Mouse (Mus musculus): ENCODE measurements around the gene Xpc.
A peak's percentile ranks its signal among the peaks of the same experiment; 100 is the strongest.

Gene Xpc

DNA sequence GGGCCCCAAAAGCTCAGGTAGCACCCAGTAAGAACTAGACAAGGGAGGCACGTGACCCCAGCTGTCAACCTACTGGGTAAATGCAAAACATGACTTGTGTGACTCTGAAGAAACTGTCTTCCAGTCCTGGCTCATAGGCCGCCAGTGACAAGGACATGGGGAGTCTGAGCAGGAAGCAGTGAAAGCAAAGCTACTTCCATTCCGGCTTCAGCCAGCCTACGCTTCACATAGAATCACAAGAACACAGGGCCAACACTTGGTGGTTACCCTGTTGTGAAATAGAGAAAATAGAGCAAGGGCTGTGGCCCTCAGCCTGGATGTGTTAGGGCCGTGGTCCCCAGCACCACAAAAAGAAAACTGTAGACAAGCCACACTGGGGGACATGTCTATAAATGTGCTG, 7.1 kb upstream of the Xpc start:
- no peak for DNase-seq (ENCODE audit: low spot score)

DNA sequence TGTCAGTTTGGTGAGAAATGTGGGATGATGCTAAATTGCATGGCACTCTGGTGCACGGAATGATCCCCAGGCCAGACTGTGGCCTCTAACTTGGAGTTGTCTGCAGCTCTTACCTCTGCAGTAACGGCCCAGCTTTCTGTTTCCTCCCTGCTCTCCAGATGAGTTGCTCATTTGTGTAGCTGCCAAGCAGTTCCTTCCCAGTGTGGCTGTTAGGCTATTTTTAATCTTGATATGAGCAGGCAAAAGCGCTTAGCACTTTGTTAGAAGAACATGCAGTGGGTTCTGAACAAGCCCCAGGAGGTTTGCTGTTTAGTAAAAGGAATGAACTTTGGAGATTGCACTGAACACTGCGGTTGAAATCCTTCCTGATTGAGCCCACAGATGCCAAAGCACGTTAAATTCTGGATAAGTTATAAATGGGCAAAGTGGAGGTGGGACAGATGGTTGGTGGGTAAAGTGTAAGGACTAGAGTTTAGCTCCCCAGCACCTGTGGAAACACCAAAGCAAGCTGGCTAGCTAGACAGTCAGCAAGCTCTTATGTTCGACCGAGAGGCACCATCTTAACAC, 2.8 kb upstream of the Xpc start:
- DNase-seq (ENCODE audit: low spot score), result peak; percentile 48

DNA sequence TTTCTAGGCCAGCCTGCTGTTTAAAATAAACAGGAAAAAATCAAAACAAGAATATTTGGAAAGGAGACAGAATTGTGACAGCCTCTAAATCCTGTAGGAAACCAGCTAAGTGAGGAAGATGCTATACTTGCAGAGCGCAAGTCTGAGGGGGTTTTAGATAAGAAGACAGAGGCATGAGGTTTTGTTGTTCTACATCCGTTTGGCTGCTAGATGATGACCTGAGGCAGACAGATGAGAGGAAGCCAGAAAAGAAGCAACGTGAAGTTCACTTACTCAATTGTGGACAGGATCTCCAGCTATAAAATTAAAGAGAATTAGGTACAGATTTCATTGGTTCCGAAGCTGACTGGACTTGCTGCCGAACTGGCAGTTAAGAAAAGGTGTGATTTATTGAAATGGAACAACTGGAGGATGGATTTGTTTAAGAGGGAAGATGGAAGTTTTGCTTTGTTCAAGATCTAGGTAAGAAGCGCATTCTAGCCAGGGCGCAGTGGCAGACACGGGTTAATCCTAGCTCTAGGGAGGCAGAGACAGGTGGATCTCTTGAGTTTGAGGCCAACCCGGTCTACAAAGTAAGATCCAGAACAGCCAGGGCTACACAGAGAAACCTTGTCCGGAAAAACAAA, 838 bp downstream of the Xpc start:
- no peak for DNase-seq (ENCODE audit: low spot score)

DNA sequence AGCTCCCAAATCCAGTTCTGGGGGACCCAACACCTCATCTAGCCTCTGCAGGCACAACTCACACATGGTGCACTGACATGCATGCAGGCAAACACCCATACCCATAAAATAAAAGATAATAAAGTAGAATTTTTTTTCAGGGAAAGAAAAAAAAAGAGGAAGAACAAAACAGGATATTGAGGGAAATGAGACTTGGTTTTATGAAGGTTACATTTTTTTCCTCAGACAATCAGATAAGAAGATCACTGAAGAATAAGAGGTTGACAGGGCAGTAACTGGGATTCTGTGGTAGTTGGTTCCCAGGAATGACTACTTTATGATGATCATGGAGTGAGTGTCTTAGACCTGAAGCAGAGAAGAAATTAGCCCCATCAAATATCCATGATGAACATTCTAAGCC, 1.6 kb downstream of the Xpc start:
- DNase-seq (ENCODE audit: low spot score), result no peak

DNA sequence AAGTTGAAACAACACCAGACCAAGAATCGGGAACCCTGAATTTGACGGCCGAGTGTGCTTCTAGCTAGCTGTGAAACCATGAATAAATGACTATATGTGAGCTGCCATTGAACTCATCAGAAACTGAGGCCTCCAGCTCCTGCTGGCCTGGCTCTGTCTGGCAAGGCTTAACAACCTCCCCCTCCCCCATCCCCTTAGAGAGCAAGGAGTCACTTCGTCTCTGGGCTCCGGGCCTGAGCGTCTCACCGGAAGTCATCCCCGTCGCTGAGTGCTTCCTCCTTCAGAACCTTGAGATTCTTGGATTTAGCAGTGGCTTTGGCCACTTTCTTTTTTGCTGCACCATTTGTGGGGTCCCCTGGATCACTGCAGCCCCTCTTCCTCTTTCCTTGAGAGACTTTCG, 5.5 kb downstream of the Xpc start:
- DNase-seq (ENCODE audit: low spot score), result no peak

DNA sequence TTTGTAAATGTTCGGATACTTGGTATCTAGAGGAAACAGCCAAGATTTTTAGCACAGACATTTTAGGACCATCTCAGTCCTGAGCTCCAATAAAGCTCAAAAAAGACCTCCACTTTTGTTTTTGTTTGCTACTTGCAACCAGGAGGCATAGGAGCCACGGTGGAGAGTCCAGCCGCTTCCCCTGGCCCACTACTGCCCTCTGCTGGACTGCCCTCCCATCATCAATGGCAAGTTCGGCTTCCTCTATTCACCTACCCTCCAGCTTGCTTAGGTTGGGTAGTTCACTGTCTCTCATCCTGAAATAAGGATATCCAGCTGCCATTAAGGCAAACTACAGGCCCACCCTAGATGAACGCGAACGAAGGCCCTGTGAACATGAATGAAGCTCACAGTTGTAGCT, 6.4 kb downstream of the Xpc start:
- DNase-seq (ENCODE audit: low spot score), result peak; percentile 73

DNA sequence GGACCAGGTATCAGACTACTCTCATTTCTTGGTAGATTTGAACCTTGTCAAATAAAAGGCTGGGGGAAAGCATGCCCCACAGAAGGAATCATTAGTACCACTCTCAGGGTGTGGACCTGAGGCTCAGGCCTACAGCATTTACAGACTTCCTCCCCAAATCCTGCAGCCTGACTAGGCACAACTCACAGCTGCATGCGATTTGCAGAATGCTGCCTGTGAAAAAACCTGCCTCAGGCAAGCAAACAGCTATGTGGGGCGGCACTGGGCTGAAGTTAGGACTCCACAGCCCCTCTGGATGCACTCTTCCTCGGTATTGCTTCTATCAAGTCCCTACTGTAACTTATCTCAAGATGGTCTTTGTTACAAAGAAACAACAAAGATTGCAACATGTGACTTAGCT, 7.6 kb downstream of the Xpc start:
- no peak for DNase-seq (ENCODE audit: low spot score)

DNA sequence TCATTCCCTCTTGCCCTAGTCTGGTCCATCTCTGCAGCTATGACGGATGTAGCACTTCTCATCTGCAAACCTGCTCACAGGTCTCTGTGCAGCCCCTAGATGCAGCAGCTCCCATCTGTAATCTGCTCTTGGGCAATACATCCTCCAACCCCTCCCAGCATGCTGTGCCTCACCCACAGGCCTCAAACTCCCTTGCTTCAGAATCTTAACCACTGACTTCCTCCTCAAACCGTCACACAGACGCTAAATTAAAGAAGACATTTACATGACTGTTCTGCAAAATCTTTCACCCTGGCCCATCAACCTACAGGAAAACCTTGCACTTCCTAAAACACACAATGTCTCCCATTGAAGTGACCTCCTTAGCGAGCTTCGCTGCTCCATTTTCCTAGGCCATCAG, 9.7 kb downstream of the Xpc start:
- DNase-seq (ENCODE audit: low spot score), result no peak

DNA sequence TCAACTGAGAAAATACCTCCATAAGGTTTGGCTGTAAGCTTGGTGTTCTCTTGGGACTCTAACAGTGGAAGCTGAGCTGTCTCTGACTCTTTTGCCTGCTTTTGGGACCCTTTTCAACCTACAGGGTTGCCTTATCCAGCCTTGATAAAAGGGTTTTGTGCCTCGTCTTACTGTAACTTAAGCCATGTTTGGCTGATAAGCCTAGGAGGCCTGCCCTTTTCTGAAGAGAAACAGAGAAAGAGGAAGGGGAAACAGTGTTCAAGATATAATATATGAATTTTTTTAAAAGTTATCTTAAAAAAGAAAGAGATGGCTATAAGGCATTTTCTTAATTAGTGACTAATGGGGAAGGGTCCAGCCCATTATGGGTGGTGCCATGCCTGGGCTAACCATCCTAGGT, 12.4 kb downstream of the Xpc start:
- no peak for DNase-seq (ENCODE audit: low spot score)

DNA sequence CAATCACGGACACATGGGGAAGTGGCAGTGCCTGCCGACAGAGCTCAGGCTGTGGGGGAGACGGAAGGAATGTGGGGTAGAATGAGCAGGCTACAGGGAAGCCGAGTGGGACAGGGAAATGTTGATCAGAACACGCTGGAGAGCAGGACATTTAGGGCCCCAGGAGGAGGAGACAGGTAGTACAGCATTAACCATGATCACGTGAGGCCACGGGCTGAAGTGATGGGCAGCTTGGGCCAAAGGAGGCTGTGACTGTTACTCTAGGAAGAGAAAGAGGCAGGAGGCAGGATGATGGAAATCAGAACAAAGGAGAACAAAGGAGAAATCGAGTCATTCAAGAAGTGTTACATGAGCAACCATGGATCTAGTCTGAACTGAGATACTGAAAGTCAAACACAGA, 21.2 kb downstream of the Xpc start:
- DNase-seq (ENCODE audit: low spot score), result no peak

DNA sequence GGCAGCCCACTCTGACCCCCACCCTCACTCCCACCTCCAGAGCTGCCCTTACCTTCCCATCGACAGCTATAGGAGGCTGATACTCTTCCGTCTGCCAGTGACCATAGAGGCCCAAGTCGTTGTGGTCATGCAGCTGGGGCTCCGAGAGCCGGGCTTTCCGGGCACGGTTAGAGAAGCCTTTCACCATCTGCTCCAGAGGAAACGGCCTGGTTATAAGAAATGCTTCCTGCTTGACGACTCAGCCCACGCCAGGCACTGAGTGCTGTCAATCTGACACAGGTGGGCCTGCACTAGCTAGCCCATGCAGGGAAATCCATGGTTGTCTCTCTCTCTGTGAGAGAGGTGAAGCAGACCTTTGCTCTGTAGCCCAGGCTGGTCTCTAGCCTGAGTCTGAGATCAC, 22.6 kb downstream of the Xpc start:
- DNase-seq (ENCODE audit: low spot score), result no peak

DNA sequence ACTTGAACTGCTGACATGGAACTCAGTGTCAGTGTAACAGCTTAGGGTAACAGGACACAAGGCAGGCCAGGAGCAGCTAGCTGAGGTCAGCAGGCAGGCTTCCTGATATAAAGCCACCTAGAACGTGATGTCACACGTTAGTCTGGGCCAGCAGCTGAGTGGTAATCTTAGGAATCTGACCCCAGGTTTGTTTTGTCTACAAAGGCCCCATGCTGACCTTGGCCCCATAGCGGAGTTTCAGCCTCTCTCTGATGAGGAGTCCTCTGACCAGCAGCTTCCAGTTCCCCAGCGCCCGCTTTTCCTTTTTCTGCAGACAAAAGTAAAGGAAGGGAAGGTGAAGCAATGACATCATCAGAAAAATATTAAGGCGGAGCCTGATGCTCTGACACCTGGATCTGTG, 24.7 kb downstream of the Xpc start:
- no peak for DNase-seq (ENCODE audit: low spot score)

DNA sequence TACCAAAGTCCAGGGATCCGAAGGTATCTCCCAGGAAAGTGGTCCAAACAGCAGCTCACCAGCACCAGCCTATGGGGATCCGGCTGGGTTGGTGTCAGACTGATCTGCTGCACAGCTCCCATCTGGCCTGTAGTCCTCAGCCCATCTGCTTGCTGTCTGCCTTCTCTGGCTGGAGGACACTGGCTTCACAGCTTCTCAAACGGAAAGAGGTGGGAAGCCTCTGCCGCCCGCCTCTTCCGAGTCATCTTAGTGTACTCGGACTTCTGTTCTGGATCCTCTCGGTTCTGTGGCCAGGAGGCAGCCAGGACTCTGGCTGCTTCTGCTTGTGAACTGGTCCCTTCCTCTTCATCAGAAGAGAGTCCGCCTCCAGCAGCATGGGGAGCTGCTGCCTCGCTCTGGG, 25.8 kb downstream of the Xpc start:
- no peak for DNase-seq (ENCODE audit: low spot score)

DNA sequence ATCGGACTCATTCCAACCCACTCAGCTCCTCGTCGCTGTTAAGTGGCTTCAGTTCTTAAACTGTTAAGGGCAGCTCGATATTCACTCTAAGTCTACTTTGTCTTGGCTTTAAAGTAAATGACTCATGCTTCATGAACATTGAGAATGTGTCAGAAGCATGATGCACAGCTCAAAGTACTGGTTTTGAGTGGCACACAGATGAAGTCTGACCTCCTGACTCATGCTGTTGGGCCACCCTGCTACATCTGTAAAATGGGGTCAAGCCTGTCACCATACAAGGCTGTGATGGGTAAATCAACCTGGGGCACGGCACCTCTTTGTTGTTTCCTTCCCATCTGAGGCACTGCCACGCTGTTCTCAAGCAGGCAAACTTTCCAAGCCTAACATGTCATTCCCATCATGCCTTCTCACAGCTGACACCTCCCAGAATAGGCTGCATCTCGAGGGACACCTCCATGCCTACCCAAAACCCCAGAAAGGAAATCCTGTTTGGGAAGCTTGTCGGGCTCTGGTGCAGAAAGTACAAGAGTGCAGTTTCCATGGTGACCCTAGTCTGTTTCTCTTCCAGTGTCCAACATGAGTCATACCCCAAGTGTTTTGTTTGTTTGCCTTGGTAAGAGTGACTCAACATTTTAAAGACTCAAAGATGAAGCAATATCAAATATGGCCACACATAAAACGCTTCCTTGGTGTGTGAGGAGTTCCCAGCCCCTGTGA, 27.0 kb downstream of the Xpc start:
- DNase-seq (ENCODE audit: low spot score), result peak; percentile 91

DNA sequence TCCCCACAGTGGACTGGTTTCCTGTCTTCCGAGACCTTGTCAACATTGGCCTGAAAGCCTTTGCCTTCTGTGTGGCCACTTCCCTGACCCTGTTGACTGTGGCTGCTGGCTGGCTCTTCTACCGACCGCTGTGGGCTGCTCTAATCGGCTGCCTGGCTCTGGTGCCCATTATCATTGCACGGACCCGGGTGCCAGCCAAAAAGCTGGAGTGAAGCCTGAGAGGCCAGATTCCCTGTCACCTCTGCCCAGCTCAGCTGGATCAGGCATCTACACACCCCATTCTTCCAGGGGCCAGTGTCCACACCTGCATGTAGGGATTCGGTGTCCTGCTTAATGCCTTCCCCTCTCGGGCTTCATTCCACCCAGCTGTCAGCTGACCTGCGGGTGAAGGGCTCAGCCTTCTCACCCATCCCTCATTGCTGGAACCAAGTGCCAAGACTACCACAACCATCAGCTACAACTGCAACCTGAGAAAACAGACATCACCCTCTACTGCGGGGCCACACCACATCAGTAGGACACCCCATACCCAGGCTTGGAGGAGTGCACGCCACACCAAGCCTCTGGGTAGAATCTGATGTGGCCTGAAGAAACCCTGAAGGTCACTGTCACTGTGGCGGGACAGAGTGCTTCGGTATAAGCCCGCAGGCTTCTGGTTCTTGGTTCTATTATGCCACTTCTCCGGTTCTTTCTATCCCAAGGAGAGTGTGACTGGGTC, 28.8 kb downstream of the Xpc start:
- DNase-seq (ENCODE audit: low spot score), result no peak

DNA sequence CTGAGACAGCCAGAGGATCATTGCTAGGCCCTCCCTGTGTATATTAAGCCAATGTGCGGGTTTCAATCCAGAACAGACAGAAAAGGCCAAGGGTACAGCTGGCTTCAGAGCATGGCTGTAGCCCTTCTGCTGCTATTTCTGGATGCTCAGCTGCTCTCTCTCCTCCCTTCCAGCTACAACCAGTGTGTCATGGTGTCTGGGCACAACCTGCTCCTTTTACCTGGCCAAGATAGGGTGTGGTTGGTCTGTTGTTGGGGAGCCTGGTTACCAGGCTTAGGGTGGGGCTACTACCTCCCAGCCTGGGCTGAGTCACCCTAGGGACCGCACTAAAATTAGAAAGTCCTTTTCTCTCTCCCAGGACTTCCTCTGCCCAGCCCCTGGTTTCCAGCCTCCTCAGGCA, 32.3 kb downstream of the Xpc start:
- DNase-seq (ENCODE audit: low spot score), result no peak

DNA sequence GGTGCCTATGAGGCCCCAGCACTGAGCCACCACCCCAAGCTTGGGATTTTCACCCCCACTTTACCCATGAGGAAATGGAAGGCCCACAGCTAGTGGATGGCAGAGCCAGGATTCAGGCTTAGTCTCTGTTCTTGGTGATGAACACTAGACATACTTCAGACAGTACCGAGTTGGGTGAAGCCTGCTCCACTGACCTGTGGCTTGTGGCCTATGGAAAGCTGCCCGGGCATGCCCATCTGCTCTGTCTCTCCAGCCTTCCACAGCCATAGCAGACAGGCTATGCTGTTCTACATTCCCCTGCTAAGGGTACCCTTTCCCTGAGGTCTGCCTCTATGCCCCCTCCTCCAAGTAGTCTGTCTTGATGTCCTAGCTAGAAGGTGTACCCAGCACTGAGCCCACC, 39.1 kb downstream of the Xpc start:
- DNase-seq (ENCODE audit: low spot score), result no peak

DNA sequence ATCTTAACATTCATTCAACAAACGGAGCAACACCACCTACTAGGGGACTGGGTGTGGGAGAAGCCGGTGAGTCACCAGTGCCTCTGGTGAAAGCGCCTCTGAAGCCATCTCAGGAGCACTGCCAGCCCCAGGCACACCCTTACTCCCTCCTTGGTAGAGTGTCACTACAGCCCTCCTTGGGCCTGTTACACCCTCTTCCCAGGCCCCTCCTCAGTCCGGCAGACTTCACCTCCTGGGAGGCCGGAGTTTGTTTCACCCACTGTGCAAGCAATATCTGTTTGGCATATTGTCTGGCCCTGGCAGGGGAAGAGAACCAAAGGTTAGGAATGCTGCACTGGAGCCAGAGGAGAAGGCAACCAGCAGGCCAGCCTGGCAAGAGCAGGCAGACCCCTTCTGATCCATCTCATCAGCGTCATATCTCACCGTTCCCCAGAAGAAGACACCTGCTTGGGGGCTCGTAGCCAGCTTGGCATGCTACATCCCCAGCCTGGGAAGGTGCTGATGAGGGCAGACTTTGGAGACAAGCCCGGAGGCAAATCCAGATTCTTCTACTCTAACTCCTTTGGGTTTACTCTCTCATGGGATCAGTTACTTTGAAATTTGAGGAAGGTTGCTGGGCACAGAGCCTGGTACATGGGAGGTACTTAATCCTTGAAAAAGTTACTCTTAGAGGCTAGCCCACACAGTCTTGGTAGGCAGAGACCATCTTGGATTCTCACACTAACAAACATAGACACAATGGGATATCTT, 41.1 kb downstream of the Xpc start:
- DNase-seq (ENCODE audit: low spot score), result peak; percentile 65

DNA sequence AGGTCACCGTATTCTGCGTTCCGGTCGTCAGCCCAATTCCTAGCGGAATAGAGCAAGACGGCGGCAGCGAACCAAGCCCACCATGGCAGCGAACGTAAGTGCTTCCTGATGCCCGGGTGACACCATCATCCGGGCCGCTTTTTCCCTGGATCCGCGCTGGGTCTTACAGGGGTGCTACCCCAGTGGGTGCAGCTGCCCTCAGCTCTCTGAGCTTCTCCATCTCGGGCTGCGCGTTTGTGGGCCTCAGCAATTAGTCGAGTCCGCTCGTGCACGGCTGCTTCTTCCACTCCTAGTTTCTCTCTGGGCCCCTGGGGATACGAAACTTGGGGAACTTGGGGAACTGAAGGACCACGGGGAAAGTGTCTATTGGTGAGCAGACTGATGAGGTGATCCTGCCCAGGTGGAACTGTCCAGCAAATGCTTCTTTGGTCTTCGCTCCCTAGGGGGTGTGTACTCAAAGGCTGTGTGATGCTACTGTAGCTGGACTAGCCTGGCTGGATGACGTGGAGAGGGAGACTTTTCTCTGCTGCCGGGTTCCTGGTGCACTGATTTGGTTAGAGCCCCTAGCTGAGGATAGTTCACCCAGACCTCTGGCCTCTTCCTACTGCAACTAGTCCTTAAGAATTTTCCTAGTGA, 41.8 kb downstream of the Xpc start:
- DNase-seq (ENCODE audit: low spot score), result no peak

DNA sequence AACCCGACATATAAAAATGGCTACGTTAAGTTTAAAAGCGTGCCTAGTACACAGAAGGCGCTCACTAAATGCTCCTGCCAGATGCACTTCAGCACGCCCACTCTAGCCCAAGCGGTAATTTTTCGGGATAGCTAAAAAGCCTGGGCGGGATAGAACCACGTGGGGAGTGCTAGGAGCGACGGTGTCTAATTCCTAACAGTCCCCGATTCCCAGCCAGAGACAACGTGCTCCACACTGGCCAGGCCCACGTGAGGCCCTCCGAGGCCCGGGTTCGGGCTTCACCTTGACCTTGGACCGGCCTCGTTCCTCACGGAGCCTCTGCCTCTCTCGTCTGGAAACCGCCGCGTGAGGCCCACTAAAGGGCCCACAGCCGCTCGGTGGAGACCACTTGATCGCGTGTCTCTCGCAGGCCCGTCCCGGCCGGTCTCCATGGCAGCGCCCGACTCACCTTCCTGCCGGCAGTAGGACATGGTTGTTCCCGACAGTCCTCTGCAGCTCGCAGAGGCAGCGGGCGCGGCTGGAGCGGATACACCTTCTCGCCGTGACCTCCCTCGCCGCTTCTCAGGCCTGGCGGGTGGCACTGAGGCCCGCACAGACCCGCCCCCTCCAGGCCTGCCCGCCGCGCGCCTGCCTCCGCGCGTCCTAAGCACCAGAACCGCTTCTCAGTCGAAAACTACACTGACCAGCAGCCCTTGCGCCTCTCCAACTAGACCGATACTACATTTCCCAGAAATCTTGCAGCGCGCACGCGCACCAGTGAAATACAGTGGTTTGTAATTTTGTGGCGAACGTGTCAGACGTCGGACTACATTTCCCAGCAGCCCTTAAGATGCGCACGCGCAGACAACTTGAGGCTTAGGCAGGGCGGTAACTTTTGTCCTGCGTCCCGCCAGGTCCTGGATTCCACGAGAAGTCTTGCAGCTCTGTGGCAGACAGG, 42.6 kb downstream of the Xpc start, which contains the start of the genes Chchd4 and Tmem43:
Gene Chchd4 (minus strand): TSS at position 679 of the 937 bp plus-strand sequence.
Gene Tmem43 (plus strand): TSS at position 836 of the 937 bp plus-strand sequence.
- peak; percentile 99 for DNase-seq (ENCODE audit: low spot score)

DNA sequence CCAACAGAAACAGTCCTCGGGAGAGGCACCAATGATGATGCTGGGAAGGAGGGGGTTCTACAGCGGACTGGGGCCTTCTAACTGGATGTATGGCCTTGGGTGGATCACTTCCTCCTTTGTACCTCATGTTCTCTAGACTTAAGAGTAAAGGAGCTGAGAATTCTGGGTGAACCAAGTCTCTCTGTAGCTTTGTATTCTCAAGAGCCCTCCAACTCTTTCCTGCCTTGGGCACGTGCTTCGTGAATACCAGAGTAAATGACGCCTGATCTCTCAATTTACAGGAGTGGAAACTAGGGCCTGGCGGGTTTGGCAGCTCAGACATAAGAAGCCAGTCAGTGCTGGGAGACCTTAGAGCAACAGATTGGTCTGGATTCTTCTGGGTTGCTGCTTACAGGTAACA, 43.4 kb downstream of the Xpc start:
- DNase-seq (ENCODE audit: low spot score), result peak; percentile 16

All from MN1 (cell line).